Mouse (Mus musculus): ENCODE results near the gene Prrc2c. TPM values are rescaled to one million over a fixed set of nuclear protein-coding genes. Genes with fewer than 3 reads are reported as not detected.
"Not testable (repeated sequence)": the region's sequence is repeated elsewhere in the genome, so short reads cannot be mapped to it uniquely, and the experiment has no call there.

The Prrc2c gene
- polyA plus RNA-seq, 1 experiment from 2014 or later, result 151 TPM

DNA sequence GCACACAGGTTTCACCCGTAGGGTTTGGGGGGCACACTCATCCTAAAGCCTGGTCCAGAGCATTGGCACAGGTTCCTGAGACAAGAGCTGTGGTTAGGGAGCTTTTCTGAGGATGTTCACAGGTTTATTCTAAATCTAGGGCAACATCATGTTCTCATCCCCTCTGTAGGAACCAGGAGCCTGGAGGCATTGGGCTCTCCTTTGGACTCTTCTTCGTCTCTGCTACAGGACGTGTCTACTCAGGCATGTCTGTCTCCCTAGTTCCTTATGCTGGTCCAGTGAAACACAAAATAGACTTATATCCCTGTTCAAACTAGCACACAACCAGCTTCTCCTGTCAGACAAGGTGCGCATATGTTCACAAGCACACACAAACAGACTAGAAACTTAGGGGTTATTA lies 101.8 kb downstream of the Prrc2c start:
- Histone ChIP-seq H3K36me3 (no peaks in the 10 kb centered on the region), H3K9ac (no peak overlapping the region), H3K4me2 (replicated peaks) (no peak overlapping the region), H3K4me1 (no peaks in the 10 kb centered on the region), H3K9me3 (replicated peaks) (no peaks in the 10 kb centered on the region), H3K27me3 (no peaks in the 10 kb centered on the region), H3K27ac (replicated peaks) (no peak overlapping the region), H3K4me3 (replicated peaks) (no peak overlapping the region)
- no peak for ATAC-seq (ENCODE audit: insufficient number of reproducible peaks, low FRiP score, low TSS enrichment, low read depth)
- WGBS, result 82% methylated on average over 4 of the region's 4 CpGs

DNA sequence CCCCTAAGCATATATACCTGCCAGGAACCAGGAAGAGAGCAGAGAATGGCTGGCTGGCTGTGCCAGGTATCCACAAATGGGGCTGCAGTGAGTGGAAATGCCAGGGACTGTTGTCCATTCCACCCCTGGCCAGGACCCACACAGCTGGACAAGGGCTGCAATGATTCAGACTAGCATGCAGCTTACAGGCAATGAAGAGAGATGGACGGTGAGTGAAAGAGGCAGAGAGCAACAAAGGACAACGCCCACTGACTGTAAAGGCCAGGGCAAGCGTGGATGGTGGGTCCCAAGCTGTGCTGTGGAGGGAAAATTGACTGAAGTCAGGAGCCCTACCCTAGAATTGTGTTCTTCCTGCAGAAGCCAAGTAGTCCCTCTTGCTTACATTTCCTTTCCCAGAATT lies 103.8 kb downstream of the Prrc2c start:
- WGBS, result 71% methylated on average over 3 of the region's 3 CpGs
- no peak for ATAC-seq (ENCODE audit: insufficient number of reproducible peaks, low FRiP score, low TSS enrichment, low read depth)

DNA sequence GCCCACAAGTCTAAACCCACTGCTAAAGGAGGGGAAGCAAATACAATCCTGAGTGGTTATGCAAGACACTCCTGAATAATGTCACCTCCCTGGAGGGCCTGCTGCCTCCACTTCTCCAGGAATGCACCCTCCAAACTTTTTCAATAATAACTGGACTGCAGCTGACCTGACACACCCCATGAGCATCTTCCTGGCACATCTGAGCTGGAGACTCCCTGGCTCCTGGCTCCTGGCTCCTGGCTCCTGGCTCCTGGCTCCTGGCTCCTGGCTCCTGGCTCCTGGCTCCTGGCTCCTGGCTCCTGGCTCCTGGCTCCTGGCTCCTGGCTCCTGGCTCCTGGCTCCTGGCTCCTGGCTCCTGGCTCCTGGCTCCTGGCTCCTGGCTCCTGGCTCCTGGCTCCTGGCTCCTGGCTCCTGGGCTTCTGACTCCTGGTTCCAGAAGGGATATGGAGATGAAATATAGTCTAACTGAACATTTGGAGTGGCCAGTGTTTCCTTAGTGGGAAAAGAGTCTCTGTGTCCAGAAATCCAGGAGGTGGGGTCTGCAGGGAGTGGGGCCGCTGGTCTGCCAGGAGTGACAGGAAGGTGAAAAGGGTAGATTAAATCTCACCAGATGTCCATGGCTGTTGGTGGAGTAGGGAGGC lies 104.9 kb downstream of the Prrc2c start:
- not testable (repeated sequence) for H3K9me3 ChIP-seq (replicated peaks); H3K4me2 ChIP-seq (replicated peaks); H3K27me3 ChIP-seq; H3K27ac ChIP-seq (replicated peaks); H3K4me1 ChIP-seq; H3K4me3 ChIP-seq (replicated peaks); H3K36me3 ChIP-seq; ATAC-seq (ENCODE audit: insufficient number of reproducible peaks, low FRiP score, low TSS enrichment, low read depth); H3K9ac ChIP-seq
- WGBS, result 22% methylated on average over 1 of the region's 1 CpGs

More for the DNA sequence above, 103.8 kb downstream of the Prrc2c start:
- Histone ChIP-seq H3K4me1 (no peaks in the 10 kb centered on the region), H3K4me3 (replicated peaks) (no peak overlapping the region), H3K27me3 (no peaks in the 10 kb centered on the region), H3K27ac (replicated peaks) (no peak overlapping the region), H3K9ac (no peak overlapping the region), H3K4me2 (replicated peaks) (no peak overlapping the region), H3K36me3 (no peaks in the 10 kb centered on the region), H3K9me3 (replicated peaks) (no peaks in the 10 kb centered on the region)

DNA sequence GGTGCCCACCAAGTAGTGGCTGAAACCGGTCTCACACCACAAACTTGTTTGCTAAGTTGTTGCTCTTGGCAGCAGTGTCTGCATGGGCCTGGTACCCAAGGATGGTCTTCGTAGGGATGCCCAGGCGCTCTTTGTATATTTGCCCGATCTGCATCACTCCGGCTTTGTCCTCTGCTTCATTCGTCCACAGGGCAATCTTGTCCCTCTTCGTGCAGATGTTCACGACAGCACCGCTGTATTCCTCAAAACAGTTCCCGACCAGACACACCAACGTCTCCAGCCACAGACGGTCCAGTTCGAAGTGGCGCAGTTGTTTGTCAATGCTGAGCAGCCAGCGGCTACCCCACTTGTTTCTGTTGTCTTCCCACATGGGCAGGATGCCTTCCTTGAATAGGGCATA lies 112.0 kb downstream of the Prrc2c start:
- H3K4me1 ChIP-seq, result not testable (repeated sequence)

DNA sequence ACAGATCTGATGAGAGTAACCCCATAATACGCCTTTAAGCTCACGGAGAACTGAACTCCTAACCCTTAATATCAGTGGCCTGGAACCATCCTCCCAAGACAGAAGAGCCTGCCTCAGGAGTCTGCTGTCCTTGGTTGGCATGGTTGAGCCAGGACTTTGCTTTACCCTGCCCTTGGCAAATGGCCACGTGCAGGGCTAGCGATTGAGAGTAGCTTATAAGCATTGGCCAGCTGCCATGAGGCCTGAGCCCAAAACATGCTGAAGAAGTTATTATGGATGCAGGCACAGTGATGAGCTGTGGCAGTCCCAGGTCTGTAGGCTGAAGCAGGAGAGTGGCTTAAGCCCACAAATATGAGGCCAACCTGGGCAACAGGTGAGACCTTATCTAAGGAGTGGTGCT lies 112.5 kb downstream of the Prrc2c start:
- H3K27ac ChIP-seq (replicated peaks); H3K9ac ChIP-seq; ATAC-seq (ENCODE audit: insufficient number of reproducible peaks, low FRiP score, low TSS enrichment, low read depth); H3K4me1 ChIP-seq; H3K4me2 ChIP-seq (replicated peaks); H3K36me3 ChIP-seq; H3K27me3 ChIP-seq; H3K9me3 ChIP-seq (replicated peaks); H3K4me3 ChIP-seq (replicated peaks): not testable (repeated sequence)
- 81% methylated on average over 4 of the region's 4 CpGs for WGBS

More for the DNA sequence above, 112.0 kb downstream of the Prrc2c start:
- ATAC-seq (ENCODE audit: insufficient number of reproducible peaks, low FRiP score, low TSS enrichment, low read depth); H3K4me3 ChIP-seq (replicated peaks); H3K4me2 ChIP-seq (replicated peaks); H3K27me3 ChIP-seq; H3K36me3 ChIP-seq; H3K9ac ChIP-seq; H3K27ac ChIP-seq (replicated peaks); H3K9me3 ChIP-seq (replicated peaks): not testable (repeated sequence)
- 93% methylated on average over 15 of the region's 15 CpGs for WGBS

DNA sequence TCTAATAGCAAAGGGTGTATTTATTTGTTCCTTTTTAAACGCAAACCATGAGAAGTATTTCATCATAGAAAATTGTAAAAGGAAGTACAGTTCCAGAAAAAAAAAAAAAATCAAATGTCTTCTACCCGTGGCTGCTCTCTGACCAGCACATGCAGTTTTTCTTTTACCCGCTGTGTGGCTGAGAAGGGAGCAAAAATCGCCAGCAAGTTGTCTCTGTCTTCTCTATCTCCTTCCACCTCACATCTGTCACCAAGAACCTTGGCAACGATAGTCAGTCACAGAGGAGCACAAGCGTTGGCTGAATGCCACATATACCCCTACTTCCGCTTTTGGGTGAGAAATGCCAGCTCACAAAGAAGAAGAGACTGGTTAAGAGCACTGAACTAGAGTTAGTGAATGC lies 115.1 kb downstream of the Prrc2c start:
- Histone ChIP-seq H3K9me3 (replicated peaks) (no peaks in the 10 kb centered on the region), H3K36me3 (no peaks in the 10 kb centered on the region), H3K27ac (replicated peaks) (no peak overlapping the region), H3K27me3 (no peaks in the 10 kb centered on the region), H3K9ac (no peak overlapping the region), H3K4me2 (replicated peaks) (no peak overlapping the region), H3K4me3 (replicated peaks) (no peak overlapping the region), H3K4me1 (no peaks in the 10 kb centered on the region)
- no peak for ATAC-seq (ENCODE audit: insufficient number of reproducible peaks, low FRiP score, low TSS enrichment, low read depth)
- 54% methylated on average over 7 of the region's 7 CpGs for WGBS

DNA sequence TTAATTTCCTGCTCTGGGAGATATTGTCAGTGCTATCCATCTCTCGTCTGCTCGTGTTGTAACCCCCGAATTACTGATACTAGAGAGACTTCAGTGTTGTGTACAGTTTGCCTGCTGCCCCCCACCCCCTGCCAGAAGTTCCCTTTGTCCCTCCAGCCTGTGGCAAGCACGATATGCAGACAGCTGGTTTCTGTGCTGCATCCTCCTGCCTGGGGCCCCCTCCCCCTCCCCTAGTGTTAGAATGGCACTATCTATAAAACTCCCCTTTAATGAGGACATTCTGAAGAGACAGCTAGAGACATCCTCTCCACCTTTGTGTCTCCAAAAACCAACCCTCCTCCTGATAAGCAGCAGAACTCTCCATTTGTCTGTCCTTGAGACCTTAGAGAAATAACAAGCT lies 116.5 kb downstream of the Prrc2c start:
- Histone ChIP-seq H3K4me2 (replicated peaks) (no peak overlapping the region), H3K9me3 (replicated peaks) (no peaks in the 10 kb centered on the region), H3K4me3 (replicated peaks) (no peak overlapping the region), H3K4me1 (no peaks in the 10 kb centered on the region), H3K9ac (no peak overlapping the region), H3K27me3 (no peaks in the 10 kb centered on the region), H3K36me3 (no peaks in the 10 kb centered on the region), H3K27ac (replicated peaks) (no peak overlapping the region)
- no peak for ATAC-seq (ENCODE audit: insufficient number of reproducible peaks, low FRiP score, low TSS enrichment, low read depth)
- 39% methylated on average over 4 of the region's 4 CpGs for WGBS

Small RNAs within 50 kb of the gene (microRNA-seq; reads per million reads assigned to microRNA genes)
- gene Gm27616 (ENCODE audit: borderline number of aligned reads), result not detected

Other genes with a start within 250 kb of the Prrc2c start
- gene Mettl13, start 192.0 kb downstream of the Prrc2c start, polyA plus RNA-seq (2015; fragmentation: Nextera tagmentation; extraction: Ambion mirVana), result 23.4 and 25.4 TPM in 2 replicates
- 76.2 and 82.9 TPM in 2 replicates for gene Vamp4, start 170.0 kb downstream of the Prrc2c start, polyA plus RNA-seq (2015; fragmentation: Nextera tagmentation; extraction: Ambion mirVana)
- 0.23 TPM in 1 of 2 replicates, not detected in the other for gene Myoc, start 101.4 kb downstream of the Prrc2c start, polyA plus RNA-seq (2015; fragmentation: Nextera tagmentation; extraction: Ambion mirVana)
- not detected in 2 replicates for gene Myocos, start 82.3 kb downstream of the Prrc2c start, polyA plus RNA-seq (2015; fragmentation: Nextera tagmentation; extraction: Ambion mirVana)
- gene Fmo4, start 73.4 kb upstream of the Prrc2c start, polyA plus RNA-seq (2015; fragmentation: Nextera tagmentation; extraction: Ambion mirVana), result 0.23 and 0.60 TPM in 2 replicates
- gene Fmo1, start 126.1 kb upstream of the Prrc2c start, polyA plus RNA-seq (2015; fragmentation: Nextera tagmentation; extraction: Ambion mirVana), result 50.2 and 63.4 TPM in 2 replicates
- gene Fmo2, start 158.2 kb upstream of the Prrc2c start, polyA plus RNA-seq (2015; fragmentation: Nextera tagmentation; extraction: Ambion mirVana), result 5.5 and 7.2 TPM in 2 replicates
- gene Fmo6, start 197.0 kb upstream of the Prrc2c start, polyA plus RNA-seq (2015; fragmentation: Nextera tagmentation; extraction: Ambion mirVana), result 5.9 and 11.3 TPM in 2 replicates
- 0.13 TPM in 1 of 2 replicates, not detected in the other for gene Fmo3, start 244.0 kb upstream of the Prrc2c start, polyA plus RNA-seq (2015; fragmentation: Nextera tagmentation; extraction: Ambion mirVana)